In genomic region chr11:96947849-96948248, GRCm38 (mm10) we compare ENCODE assay signal across 17 mouse cellular contexts. TPM values are rescaled to one million over a fixed set of nuclear protein-coding genes. Genes with fewer than 3 reads are reported as not detected.
DNase-seq lines count a peak whose midpoint lies in the region; ATAC-seq and TF ChIP-seq lines count a peak whose summit lies in the region.
"Had no signal": no experiment of that assay in that cellular context is flagged by ENCODE, and none has a peak within 500 bp of the region (broad histone marks: within the 10 kb centered on the region; RNA-seq: fewer than 3 reads in every experiment).

No protein-coding gene starts in this region.

- H3K4me1 ChIP-seq in stomach, embryonic 15.5 days, result peaks cover 23% of the 10 kb centered on the region
- peaks cover 3% of the 10 kb centered on the region; the same call in 1 of the 2 replicates for H3K4me1 ChIP-seq in stomach, postnatal 0 days (replicated peaks; ENCODE audit: control insufficient read depth, insufficient read depth)

- no peaks in the 10 kb centered on the region for H3K27me3 ChIP-seq in stomach, embryonic 15.5 days (replicated peaks)
- H3K27me3 ChIP-seq in stomach, postnatal 0 days (ENCODE audit: control insufficient read depth, insufficient read depth, low read length), result no peaks in the 10 kb centered on the region
- H3K27me3 ChIP-seq: embryonic facial prominence, embryonic 13.5 days; kidney, embryonic 15.5 days; neural tube, embryonic 12.5 days had no signal

- TF ChIP-seq EP300 in stomach, postnatal 0 days (optimal IDR thresholded peaks at IDR 0.05), result no peak

- no peak overlapping the region for H3K9ac ChIP-seq in stomach, embryonic 15.5 days
- H3K9ac ChIP-seq in stomach, postnatal 0 days (ENCODE audit: low read length), result no peak overlapping the region
- H3K9ac ChIP-seq: embryonic facial prominence, embryonic 13.5 days; kidney, embryonic 15.5 days; neural tube, embryonic 12.5 days had no signal

- no peaks in the 10 kb centered on the region for H3K9me3 ChIP-seq in stomach, embryonic 15.5 days
- H3K9me3 ChIP-seq in stomach, postnatal 0 days (ENCODE audit: control insufficient read depth, low read length), result no peaks in the 10 kb centered on the region
- H3K9me3 ChIP-seq: embryonic facial prominence, embryonic 13.5 days; kidney, embryonic 15.5 days; neural tube, embryonic 12.5 days had no signal

- H3K4me2 ChIP-seq in stomach, embryonic 15.5 days, result no peak overlapping the region
- no peak overlapping the region for H3K4me2 ChIP-seq in stomach, postnatal 0 days (replicated peaks; ENCODE audit: low read depth)
- H3K4me2 ChIP-seq: embryonic facial prominence, embryonic 13.5 days; kidney, embryonic 15.5 days; neural tube, embryonic 12.5 days had no signal

- DNase-seq in stomach, postnatal 0 days (ENCODE audit: low spot score), result no peak
- DNase-seq in c-Kit-positive CD71-positive TER-119-positive erythroid progenitor cells, embryonic 14.5 days (ENCODE audit: low spot score), result peak; percentile 88
- DNase-seq in liver, result peak; percentile 92
- DNase-seq in yolk sac, embryonic 10.5 days (ENCODE audit: low spot score), result peak; percentile 52
- DNase-seq in layer of hippocampus, adult 9-11 months, result no peak
- DNase-seq in adrenal gland, postnatal 25 days, result no peak
- DNase-seq: cerebellum, adult 9-11 months; lung, postnatal 14 days had no signal

- H3K27ac ChIP-seq in stomach, embryonic 15.5 days, result peak overlapping the region; percentile 35; the same call in 1 of the 2 replicates
- no peak overlapping the region for H3K27ac ChIP-seq in stomach, postnatal 0 days (replicated peaks)
- H3K27ac ChIP-seq: embryonic facial prominence, embryonic 13.5 days; kidney, embryonic 15.5 days; neural tube, embryonic 12.5 days had no signal

- no peak for TF ChIP-seq CTCF in stomach, postnatal 0 days (IDR thresholded peaks at IDR 0.05; ENCODE audit: low read depth)

- WGBS in stomach, embryonic 15.5 days, result 77% methylated on average over 4 of the region's 4 CpGs
- 78% methylated on average over 4 of the region's 4 CpGs for WGBS in stomach, postnatal 0 days

- H3K36me3 ChIP-seq in stomach, embryonic 15.5 days, result peaks cover 10% of the 10 kb centered on the region
- 0 out of 2 replicates have a peak, but pooled peaks cover 7% of the 10 kb centered on the region for H3K36me3 ChIP-seq in stomach, postnatal 0 days (ENCODE audit: control insufficient read depth, insufficient read depth, low read length)

- H3K4me3 ChIP-seq in stomach, embryonic 15.5 days (replicated peaks), result no peak overlapping the region
- H3K4me3 ChIP-seq in stomach, postnatal 0 days (ENCODE audit: low read depth, low read length), result no peak overlapping the region
- H3K4me3 ChIP-seq: embryonic facial prominence, embryonic 13.5 days; kidney, embryonic 15.5 days; neural tube, embryonic 12.5 days had no signal

- ATAC-seq in stomach, embryonic 15.5 days (ENCODE audit: insufficient read depth, low FRiP score, low read depth), result peak; percentile 70
- ATAC-seq in stomach, postnatal 0 days (ENCODE audit: low FRiP score, low TSS enrichment), result no peak
- ATAC-seq: forebrain, embryonic 16.5 days; hindbrain, postnatal 0 days; midbrain, embryonic 16.5 days had no signal

RNA-seq across cellular contexts. Expression of gene Pnpo, which starts 4.1 kb away (rescaled TPM):
- 63.6 and 85.7 TPM in 2 replicates for polyA plus RNA-seq in stomach, embryonic 15.5 days (2015; fragmentation: Nextera tagmentation; extraction: Ambion mirVana)
- 56.7 and 57.1 TPM in 2 replicates for polyA plus RNA-seq in stomach, postnatal 0 days (2015; fragmentation: Nextera tagmentation; extraction: Ambion mirVana)
- total RNA-seq in adrenal gland, postnatal 25 days (2021), result 32.0 and 36.3 TPM in 2 replicates

RNA-seq across cellular contexts. Expression of gene Prr15l, which starts 19.9 kb away (rescaled TPM):
- 55.2 and 65.6 TPM in 2 replicates for polyA plus RNA-seq in stomach, embryonic 15.5 days (2015; fragmentation: Nextera tagmentation; extraction: Ambion mirVana)
- 112 and 116 TPM in 2 replicates for polyA plus RNA-seq in stomach, postnatal 0 days (2015; fragmentation: Nextera tagmentation; extraction: Ambion mirVana)
- total RNA-seq in adrenal gland, postnatal 25 days (2021), result 0.27 and 0.76 TPM in 2 replicates
- total RNA-seq: gastrocnemius, adult 8-10 months; left cerebral cortex, postnatal 25 days had no signal

RNA-seq across cellular contexts. Expression of gene Cdk5rap3, which starts 31.6 kb away (rescaled TPM):
- polyA plus RNA-seq in stomach, embryonic 15.5 days (2015; fragmentation: Nextera tagmentation; extraction: Ambion mirVana), result 67.2 and 76.5 TPM in 2 replicates
- polyA plus RNA-seq in stomach, postnatal 0 days (2015; fragmentation: Nextera tagmentation; extraction: Ambion mirVana), result 61.7 and 64.9 TPM in 2 replicates
- 50.1 and 62.8 TPM in 2 replicates for total RNA-seq in adrenal gland, postnatal 25 days (2021)

RNA-seq across cellular contexts. Expression of gene Sp2, which starts 34.9 kb away (rescaled TPM):
- polyA plus RNA-seq in stomach, embryonic 15.5 days (2015; fragmentation: Nextera tagmentation; extraction: Ambion mirVana), result 12.7 and 13.5 TPM in 2 replicates
- 5.8 and 7.1 TPM in 2 replicates for polyA plus RNA-seq in stomach, postnatal 0 days (2015; fragmentation: Nextera tagmentation; extraction: Ambion mirVana)
- 18.2 and 18.8 TPM in 2 replicates for total RNA-seq in adrenal gland, postnatal 25 days (2021)

Comparison
In these comparisons a context has a peak if more than half of its experiments do, and no peak if none do; other contexts are left out.
1. DNase-seq: peak in c-Kit-positive CD71-positive TER-119-positive erythroid progenitor cells, embryonic 14.5 days (single experiment), liver (single experiment) and yolk sac, embryonic 10.5 days (single experiment); none in stomach, postnatal 0 days (single experiment), layer of hippocampus, adult 9-11 months (single experiment) and adrenal gland, postnatal 25 days (single experiment).